Comparison of ENCODE assay signal across 11 mouse cellular contexts in genomic region chr12:91088271-91088670, GRCm38 (mm10).
A peak's percentile ranks its signal among the peaks of the same experiment; 100 is the strongest.
DNase-seq lines count a peak whose midpoint lies in the region; ATAC-seq and TF ChIP-seq lines count a peak whose summit lies in the region.
"Had no signal": no experiment of that assay in that cellular context is flagged by ENCODE, and none has a peak within 500 bp of the region (broad histone marks: within the 10 kb centered on the region; RNA-seq: fewer than 3 reads in every experiment).

No protein-coding gene starts in this region.

- TF ChIP-seq CTCF in left cerebral cortex, adult 2 months (IDR thresholded peaks at IDR 0.05) = peak; percentile 56

- no peak overlapping the region for H3K27ac ChIP-seq in left cerebral cortex, adult 2 months
- H3K27ac ChIP-seq: hindbrain, embryonic 14.5 days; liver, embryonic 14.5 days; midbrain, embryonic 13.5 days had no signal

- no peak for DNase-seq in cerebellum, postnatal 4 days (ENCODE audit: low spot score in 2 of 2)
- DNase-seq in left cerebral cortex, adult 2 months (ENCODE audit: extremely low spot score in 1 of 2, low spot score in 2 of 2) = peak in 1 of 2 experiments; percentile 12
- DNase-seq in left cerebral cortex, adult 18-20 months (ENCODE audit: low spot score in 2 of 2) = no peak
- DNase-seq in testis, postnatal 10 days (ENCODE audit: low spot score) = no peak
- no peak for DNase-seq in retina, postnatal 1 day

- peak; percentile 77 for ATAC-seq in cerebellum, adult (ENCODE audit: insufficient number of reproducible peaks, low FRiP score, low TSS enrichment)
- peak; percentile 40 for ATAC-seq in activated CD4-positive, CD25-positive, alpha-beta regulatory T cell, adult 4 months
- ATAC-seq in common myeloid progenitor, adult 5-6 weeks (replicated peaks; ENCODE audit: low read depth, poor library complexity, severe bottlenecking) = peak; percentile 65; the same call in 1 of the 2 replicates
- ATAC-seq: midbrain, embryonic 13.5 days had no signal

- H3K4me3 ChIP-seq in left cerebral cortex, adult 2 months = no peak overlapping the region
- H3K4me3 ChIP-seq: midbrain, embryonic 13.5 days had no signal

- intact Hi-C loops in left cerebral cortex, adult 2 months (cut with DNase I) = loop anchor here (1.0 to 10.0 kb wide), 3 partner anchors 224 to 523 kb away; no protein-coding TSS in a partner anchor
